Mouse (Mus musculus): ENCODE results near the gene Tmem107. TPM values are rescaled to one million over a fixed set of nuclear protein-coding genes. Genes with fewer than 3 reads are reported as not detected.

The Tmem107 gene
- polyA plus RNA-seq, 1 experiment, result 41.7 TPM

GRCm38 (mm10) chr11:69059357-69059974, 11.1 kb upstream of the Tmem107 start, which contains the start of gene Borcs6:
TSS of gene Borcs6 (plus strand) at chr11:69059717.
- TF ChIP-seq POLR2A (IDR thresholded peaks at IDR 0.05; ENCODE audit: low read depth, low read length), result peak; percentile 57
- no peak for TF ChIP-seq CTCF (conservative IDR thresholded peaks at IDR 0.05; ENCODE audit: insufficient read depth, insufficient read length, low read depth, low read length)
- under 1% methylated on average over 64 of the region's 64 CpGs for WGBS
- Histone ChIP-seq H3K36me3 (ENCODE audit: control insufficient read depth, insufficient read depth, low read length) (no peaks in the 10 kb centered on the region), H3K27me3 (replicated peaks; ENCODE audit: control insufficient read depth, insufficient read depth, low read length) (no peaks in the 10 kb centered on the region), H3K4me3 (ENCODE audit: insufficient read depth, low read depth, low read length) (peak within 1 kb of the TSS; percentile 79), H3K4me1 (ENCODE audit: control insufficient read depth, insufficient read depth, low read length) (peaks cover 10% of the 10 kb centered on the region), H3K27ac (ENCODE audit: insufficient read depth, low read depth, low read length) (peak within 1 kb of the TSS; percentile 85)
- peak; percentile 99 for DNase-seq

DNA sequence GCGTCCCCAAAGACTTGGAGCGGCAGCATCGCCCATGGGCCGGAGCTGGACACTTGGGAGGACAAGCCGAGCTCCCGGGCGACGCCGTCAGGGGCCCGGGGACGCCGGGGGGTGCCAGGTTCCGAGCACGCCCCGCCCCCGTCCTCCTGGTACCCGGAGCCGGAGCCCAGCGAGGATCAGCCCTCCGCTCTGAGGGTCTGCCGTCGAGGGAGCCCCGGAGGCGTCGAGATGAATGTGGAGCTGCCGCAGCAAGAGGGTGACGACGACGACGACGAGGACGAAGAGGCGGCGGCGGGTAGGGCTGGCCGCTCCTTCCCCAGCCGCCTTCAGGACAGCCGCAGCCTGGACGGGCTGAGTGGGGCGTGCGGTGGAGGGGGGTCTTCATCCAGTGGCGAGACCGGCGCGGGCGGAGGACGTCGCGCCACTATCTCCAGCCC, 10.6 kb upstream of the Tmem107 start:
- Histone ChIP-seq H3K27ac (ENCODE audit: insufficient read depth, low read depth, low read length) (peak overlapping the region; percentile 74), H3K4me1 (ENCODE audit: control insufficient read depth, insufficient read depth, low read length) (peaks cover 12% of the 10 kb centered on the region), H3K27me3 (replicated peaks; ENCODE audit: control insufficient read depth, insufficient read depth, low read length) (no peaks in the 10 kb centered on the region), H3K36me3 (ENCODE audit: control insufficient read depth, insufficient read depth, low read length) (no peaks in the 10 kb centered on the region), H3K4me3 (ENCODE audit: insufficient read depth, low read depth, low read length) (peak overlapping the region; percentile 62)
- under 1% methylated on average over 49 of the region's 49 CpGs for WGBS
- no peak for DNase-seq
- TF ChIP-seq POLR2A (IDR thresholded peaks at IDR 0.05; ENCODE audit: low read depth, low read length) (no peak), CTCF (conservative IDR thresholded peaks at IDR 0.05; ENCODE audit: insufficient read depth, insufficient read length, low read depth, low read length) (no peak)

DNA sequence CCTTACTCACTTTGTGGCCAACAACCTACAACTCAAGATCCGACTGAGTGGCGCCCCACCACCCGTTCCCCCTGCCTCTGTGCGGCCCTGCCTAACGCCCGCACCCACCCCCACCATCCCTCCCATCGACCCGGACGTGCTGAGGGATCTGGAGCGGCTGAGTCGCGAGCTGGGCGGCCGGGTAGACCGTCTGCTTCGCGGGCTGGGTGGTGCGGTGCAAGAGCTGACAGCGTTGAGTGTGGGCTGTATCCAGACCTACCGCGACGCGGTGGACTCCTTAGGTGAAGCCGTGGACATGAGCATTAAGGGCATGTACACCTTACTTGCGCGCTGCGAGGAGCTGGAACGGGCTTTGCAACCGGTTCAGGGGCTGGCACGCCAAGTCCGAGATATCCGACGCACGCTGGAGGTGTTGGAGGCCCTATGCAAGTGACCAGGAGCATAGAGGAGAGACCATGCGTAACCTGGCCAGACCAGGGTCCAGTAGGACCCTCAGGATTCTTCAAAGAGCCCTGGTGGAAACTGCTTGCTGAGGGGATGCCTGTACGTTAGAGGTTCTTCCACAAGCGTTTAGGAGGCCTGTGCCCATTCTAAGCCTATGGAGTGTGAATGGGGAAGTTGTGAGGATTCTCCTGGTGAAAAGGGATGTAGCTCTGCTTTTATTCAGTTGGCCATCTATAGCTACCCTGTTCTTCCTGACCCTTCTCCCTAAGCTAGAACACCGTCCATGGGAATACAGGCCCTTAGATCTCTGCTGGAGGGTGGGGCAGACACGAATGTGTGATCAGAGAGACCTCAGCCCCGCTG, 10.0 kb upstream of the Tmem107 start:
- Histone ChIP-seq H3K4me3 (ENCODE audit: insufficient read depth, low read depth, low read length) (peak overlapping the region; percentile 62), H3K36me3 (ENCODE audit: control insufficient read depth, insufficient read depth, low read length) (no peaks in the 10 kb centered on the region), H3K27ac (ENCODE audit: insufficient read depth, low read depth, low read length) (peak overlapping the region; percentile 74), H3K27me3 (replicated peaks; ENCODE audit: control insufficient read depth, insufficient read depth, low read length) (no peaks in the 10 kb centered on the region), H3K4me1 (ENCODE audit: control insufficient read depth, insufficient read depth, low read length) (peaks cover 12% of the 10 kb centered on the region)
- 4% methylated on average over 40 of the region's 40 CpGs for WGBS
- peak; percentile 32 for DNase-seq
- TF ChIP-seq CTCF (conservative IDR thresholded peaks at IDR 0.05; ENCODE audit: insufficient read depth, insufficient read length, low read depth, low read length), result no peak
- no peak for TF ChIP-seq POLR2A (IDR thresholded peaks at IDR 0.05; ENCODE audit: low read depth, low read length)

- Histone ChIP-seq H3K27ac (ENCODE audit: insufficient read depth, low read depth, low read length) (no peak overlapping the region), H3K27me3 (replicated peaks; ENCODE audit: control insufficient read depth, insufficient read depth, low read length) (no peaks in the 10 kb centered on the region), H3K36me3 (ENCODE audit: control insufficient read depth, insufficient read depth, low read length) (no peaks in the 10 kb centered on the region), H3K4me1 (ENCODE audit: control insufficient read depth, insufficient read depth, low read length) (peaks cover 14% of the 10 kb centered on the region), H3K4me3 (ENCODE audit: insufficient read depth, low read depth, low read length) (peak overlapping the region; percentile 62; the same call in 1 of the 2 replicates)
- no peak for DNase-seq
- TF ChIP-seq POLR2A (IDR thresholded peaks at IDR 0.05; ENCODE audit: low read depth, low read length) (no peak), CTCF (conservative IDR thresholded peaks at IDR 0.05; ENCODE audit: insufficient read depth, insufficient read length, low read depth, low read length) (no peak)
- 38% methylated on average over 17 of the region's 17 CpGs for WGBS
Measured at GRCm38 (mm10) chr11:69061255-69061912, 9.2 kb upstream of the Tmem107 start.

DNA sequence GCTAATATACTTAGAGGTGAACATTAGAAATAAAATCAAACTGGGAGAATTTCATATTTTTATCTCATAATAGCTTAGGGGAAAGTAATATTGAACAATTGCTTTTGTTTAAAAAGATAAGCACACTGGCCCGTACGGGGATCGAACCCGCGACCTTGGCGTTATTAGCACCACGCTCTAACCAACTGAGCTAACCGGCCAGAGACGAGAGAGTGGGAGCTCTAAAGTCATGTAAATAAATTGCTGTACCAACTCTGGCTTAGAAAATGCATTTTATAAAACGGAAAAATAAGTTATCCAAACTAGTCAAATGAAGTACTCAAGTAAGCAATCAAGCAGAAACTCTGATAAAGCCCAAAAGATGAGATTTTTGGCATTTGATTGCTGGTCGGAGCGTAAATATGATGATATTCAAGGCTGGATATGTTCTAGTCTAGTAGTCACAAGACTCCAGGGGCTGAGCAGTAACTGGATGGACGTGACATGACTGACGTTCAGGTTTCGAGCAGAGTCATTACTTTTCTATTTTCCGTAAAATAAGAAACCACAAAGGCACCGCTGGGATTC, 8.3 kb upstream of the Tmem107 start:
- H3K27me3 ChIP-seq (replicated peaks; ENCODE audit: control insufficient read depth, insufficient read depth, low read length), result no peaks in the 10 kb centered on the region
- 3% methylated on average over 17 of the region's 17 CpGs for WGBS
- TF ChIP-seq POLR2A (IDR thresholded peaks at IDR 0.05; ENCODE audit: low read depth, low read length) (no peak), CTCF (conservative IDR thresholded peaks at IDR 0.05; ENCODE audit: insufficient read depth, insufficient read length, low read depth, low read length) (no peak)
- H3K4me3 ChIP-seq (ENCODE audit: insufficient read depth, low read depth, low read length), result no peak overlapping the region; the same call in 1 of the 2 replicates
- H3K4me1 ChIP-seq (ENCODE audit: control insufficient read depth, insufficient read depth, low read length), result peaks cover 20% of the 10 kb centered on the region
- H3K27ac ChIP-seq (ENCODE audit: insufficient read depth, low read depth, low read length), result no peak overlapping the region
- no peaks in the 10 kb centered on the region for H3K36me3 ChIP-seq (ENCODE audit: control insufficient read depth, insufficient read depth, low read length)
- peak; percentile 90 for DNase-seq

GRCm38 (mm10) chr11:69062761-69063224, 7.8 kb upstream of the Tmem107 start:
- peak overlapping the region; percentile 54 for H3K4me3 ChIP-seq (ENCODE audit: insufficient read depth, low read depth, low read length)
- under 1% methylated on average over 19 of the region's 19 CpGs for WGBS
- no peaks in the 10 kb centered on the region for H3K36me3 ChIP-seq (ENCODE audit: control insufficient read depth, insufficient read depth, low read length)
- H3K4me1 ChIP-seq (ENCODE audit: control insufficient read depth, insufficient read depth, low read length), result peaks cover 25% of the 10 kb centered on the region
- H3K27me3 ChIP-seq (replicated peaks; ENCODE audit: control insufficient read depth, insufficient read depth, low read length), result no peaks in the 10 kb centered on the region
- peak overlapping the region; percentile 29; the same call in 1 of the 2 replicates for H3K27ac ChIP-seq (ENCODE audit: insufficient read depth, low read depth, low read length)
- 0 out of 2 replicates have a peak, but pooled peaks have one; percentile 7 for TF ChIP-seq CTCF (conservative IDR thresholded peaks at IDR 0.05; ENCODE audit: insufficient read depth, insufficient read length, low read depth, low read length)
- no peak for TF ChIP-seq POLR2A (IDR thresholded peaks at IDR 0.05; ENCODE audit: low read depth, low read length)
- peak; percentile 98 for DNase-seq
